ENCODE assay signal across 18 mouse cellular contexts in genomic region chr6:106496303-106496702, GRCm38 (mm10).
A peak's percentile ranks its signal among the peaks of the same experiment; 100 is the strongest.
DNase-seq lines count a peak whose midpoint lies in the region; ATAC-seq lines count a peak whose summit lies in the region.
"Had no signal": no experiment of that assay in that cellular context is flagged by ENCODE, and none has a peak within 500 bp of the region (broad histone marks: within the 10 kb centered on the region; RNA-seq: fewer than 3 reads in every experiment).

No protein-coding gene starts in this region.

- no peak overlapping the region for H3K9ac ChIP-seq in kidney, embryonic 15.5 days
- H3K9ac ChIP-seq: forebrain, embryonic 13.5 days; forebrain, postnatal 0 days; heart, embryonic 15.5 days; hindbrain, embryonic 13.5 days had no signal

- H3K4me3 ChIP-seq in kidney, embryonic 15.5 days (replicated peaks), result no peak overlapping the region
- H3K4me3 ChIP-seq: embryonic facial prominence, embryonic 10.5 days; forebrain, embryonic 13.5 days; heart, adult 2 months; heart, embryonic 15.5 days; hindbrain, embryonic 13.5 days had no signal

- no peak overlapping the region for H3K4me2 ChIP-seq in kidney, embryonic 15.5 days
- H3K4me2 ChIP-seq: forebrain, embryonic 13.5 days; heart, embryonic 11.5 days; heart, embryonic 15.5 days; hindbrain, embryonic 13.5 days had no signal

- ATAC-seq in kidney, embryonic 15.5 days (replicated peaks; ENCODE audit: low FRiP score), result 0 out of 2 replicates have a peak, but pooled peaks have one; percentile 29
- ATAC-seq: forebrain, embryonic 13.5 days; forebrain, postnatal 0 days had no signal

- no peak overlapping the region for H3K27ac ChIP-seq in kidney, embryonic 15.5 days
- H3K27ac ChIP-seq: embryonic facial prominence, embryonic 10.5 days; forebrain, embryonic 13.5 days; heart, adult 2 months; heart, embryonic 15.5 days; hindbrain, embryonic 13.5 days had no signal

- DNase-seq in kidney, adult 8-10 months, result no peak
- peak; percentile 19 for DNase-seq in layer of hippocampus, adult 9-11 months
- DNase-seq in layer of hippocampus, postnatal 25 days (ENCODE audit: extremely low spot score in 1 of 2, low spot score in 1 of 2), result no peak
- peak; percentile 58 for DNase-seq in brain, adult 2 months (ENCODE audit: low read depth, low spot score)
- DNase-seq in telencephalon, adult 2 months (ENCODE audit: low read depth, low spot score), result peak; percentile 62
- DNase-seq: adrenal gland, adult 2 months; adrenal gland, postnatal 25 days; cerebellum, adult 2 months; forebrain, postnatal 0 days; gastrocnemius, postnatal 14 days; heart, adult 2 months; heart, postnatal 14 days had no signal

- no peaks in the 10 kb centered on the region for H3K27me3 ChIP-seq in kidney, embryonic 15.5 days
- H3K27me3 ChIP-seq: forebrain, embryonic 13.5 days; heart, embryonic 15.5 days; hindbrain, embryonic 13.5 days had no signal

- no peaks in the 10 kb centered on the region for H3K4me1 ChIP-seq in kidney, embryonic 15.5 days
- H3K4me1 ChIP-seq: embryonic facial prominence, embryonic 10.5 days; forebrain, embryonic 13.5 days; heart, embryonic 15.5 days; hindbrain, embryonic 13.5 days had no signal

- 56% methylated on average over 3 of the region's 3 CpGs for WGBS in kidney, embryonic 15.5 days

- H3K9me3 ChIP-seq in kidney, embryonic 15.5 days (replicated peaks), result no peaks in the 10 kb centered on the region
- H3K9me3 ChIP-seq: embryonic facial prominence, embryonic 10.5 days; forebrain, embryonic 13.5 days; heart, embryonic 15.5 days; hindbrain, embryonic 13.5 days had no signal

- H3K36me3 ChIP-seq in kidney, embryonic 15.5 days, result no peaks in the 10 kb centered on the region
- H3K36me3 ChIP-seq: embryonic facial prominence, embryonic 10.5 days; heart, embryonic 15.5 days; hindbrain, embryonic 13.5 days had no signal

Comparison
In these comparisons a context has a peak if more than half of its experiments do, and no peak if none do; other contexts are left out.
1. DNase-seq: peak in layer of hippocampus, adult 9-11 months (single experiment), brain, adult 2 months (single experiment) and telencephalon, adult 2 months (single experiment); none in kidney, adult 8-10 months (0 of 2) and layer of hippocampus, postnatal 25 days (0 of 2).